Mouse (Mus musculus) myocyte (in vitro differentiated cells): ENCODE data around the gene Abhd14a.

ENCODE experiments used
- CEBPB ChIP-seq: IDR thresholded peaks from 2 replicates; pipeline ENCODE4 v1.6.1; 2011; ENCODE audit warnings: mild to moderate bottlenecking, moderate library complexity; ENCODE audit not compliant: poor library complexity, insufficient read depth, severe bottlenecking
- E2F4 ChIP-seq: IDR thresholded peaks from one replicate; pipeline ENCODE4 v1.6.1; 2011; ENCODE audit warnings: mild to moderate bottlenecking, control low read depth, moderate library complexity; ENCODE audit not compliant: insufficient read depth
- MAX ChIP-seq: IDR thresholded peaks from one replicate; pipeline ENCODE4 v1.6.1; 2011; ENCODE audit warnings: low read depth, mild to moderate bottlenecking, control low read depth
- POLR2A ChIP-seq: IDR thresholded peaks from one replicate; pipeline ENCODE4 v1.6.1; 2011; ENCODE audit warnings: low read depth, mild to moderate bottlenecking, control low read depth, moderate library complexity; ENCODE audit not compliant: insufficient read length
- TCF12 ChIP-seq: IDR thresholded peaks from one replicate; pipeline ENCODE4 v1.6.1; 2011; ENCODE audit warnings: mild to moderate bottlenecking, control low read depth; ENCODE audit not compliant: poor library complexity, insufficient read depth, severe bottlenecking
- USF1 ChIP-seq: IDR thresholded peaks from one replicate; pipeline ENCODE4 v1.6.1; 2011; ENCODE audit warnings: low read depth, mild to moderate bottlenecking, control low read depth, moderate library complexity

GRCm38 (mm10) chr9:106481676-106482075, 34.2 kb upstream of the Abhd14a start:
- no peak for TF ChIP-seq MAX
- TF ChIP-seq POLR2A, result no peak
- no peak for TF ChIP-seq TCF12
- TF ChIP-seq USF1, result no peak
- no peak for TF ChIP-seq CEBPB
- TF ChIP-seq E2F4, result no peak
